Mouse (Mus musculus) c-Kit-negative CD71-positive TER-119-positive erythroid progenitor cells, embryonic 14.5 days (primary cell): Measurements from ENCODE around the gene Ripor3.

Experiments
- DNase-seq: peaks from one replicate; pipeline ENCODE4 v3.0.0-alpha.2; 2013; ENCODE audit warnings: low read depth, low spot score

Gene Ripor3

GRCm38 (mm10) chr2:168031842-168032241, 21.4 kb upstream of the Ripor3 start:
- no peak for DNase-seq

GRCm38 (mm10) chr2:168028376-168028775, 18.0 kb upstream of the Ripor3 start:
- no peak for DNase-seq

GRCm38 (mm10) chr2:168026467-168026866, 16.0 kb upstream of the Ripor3 start:
- DNase-seq: no peak

GRCm38 (mm10) chr2:168025882-168026281, 15.5 kb upstream of the Ripor3 start:
- DNase-seq: no peak

- DNase-seq: no peak
These were observed 14.8 kb upstream of the Ripor3 start for GRCm38 (mm10) chr2:168025174-168025573.

GRCm38 (mm10) chr2:168023763-168024402, 13.5 kb upstream of the Ripor3 start:
- no peak for DNase-seq

- DNase-seq: no peak
These were observed 8.8 kb upstream of the Ripor3 start for GRCm38 (mm10) chr2:168019201-168019715.

- DNase-seq: peak; percentile 31
These were observed 6.6 kb upstream of the Ripor3 start for GRCm38 (mm10) chr2:168016951-168017391.

- DNase-seq: no peak
These were observed 475 bp upstream of the Ripor3 start for GRCm38 (mm10) chr2:168010893-168011292.

- no peak for DNase-seq
These were observed 2.3 kb downstream of the Ripor3 start for GRCm38 (mm10) chr2:168008132-168008531.

GRCm38 (mm10) chr2:168006489-168006888, 3.9 kb downstream of the Ripor3 start:
- DNase-seq: no peak

- no peak for DNase-seq
These were observed 4.8 kb downstream of the Ripor3 start for GRCm38 (mm10) chr2:168005616-168006015.

- DNase-seq: no peak
These were observed 5.4 kb downstream of the Ripor3 start for GRCm38 (mm10) chr2:168005005-168005404.

GRCm38 (mm10) chr2:168004369-168004768, 6.0 kb downstream of the Ripor3 start:
- no peak for DNase-seq

- DNase-seq: no peak
These were observed 7.0 kb downstream of the Ripor3 start for GRCm38 (mm10) chr2:168003431-168003830.

- DNase-seq: no peak
These were observed 7.5 kb downstream of the Ripor3 start for GRCm38 (mm10) chr2:168002884-168003283.

GRCm38 (mm10) chr2:168002188-168002587, 8.2 kb downstream of the Ripor3 start:
- no peak for DNase-seq

- no peak for DNase-seq
These were observed 11.2 kb downstream of the Ripor3 start for GRCm38 (mm10) chr2:167999145-167999743.

GRCm38 (mm10) chr2:167997562-167997961, 12.9 kb downstream of the Ripor3 start:
- DNase-seq: no peak

GRCm38 (mm10) chr2:167996672-167997215, 13.7 kb downstream of the Ripor3 start:
- no peak for DNase-seq

GRCm38 (mm10) chr2:167995870-167996635, 14.4 kb downstream of the Ripor3 start:
- no peak for DNase-seq

GRCm38 (mm10) chr2:167993260-167993659, 17.2 kb downstream of the Ripor3 start:
- DNase-seq: no peak
